In genomic region chr8:107108978-107109720, GRCm38 (mm10) we compare ENCODE assay signal across 15 mouse cellular contexts. TPM values are rescaled to one million over a fixed set of nuclear protein-coding genes. Genes with fewer than 3 reads are reported as not detected.
DNase-seq lines count a peak whose midpoint lies in the region; ATAC-seq lines count a peak whose summit lies in the region.
"Had no signal": no experiment of that assay in that cellular context is flagged by ENCODE, and none has a peak within 500 bp of the region (broad histone marks: within the 10 kb centered on the region; RNA-seq: fewer than 3 reads in every experiment).

No protein-coding gene starts in this region.

- no peaks in the 10 kb centered on the region for H3K27me3 ChIP-seq in heart, embryonic 13.5 days (replicated peaks)
- no peaks in the 10 kb centered on the region for H3K27me3 ChIP-seq in midbrain, embryonic 10.5 days (ENCODE audit: low read depth, poor library complexity, severe bottlenecking)
- H3K27me3 ChIP-seq in midbrain, embryonic 13.5 days, result no peaks in the 10 kb centered on the region
- H3K27me3 ChIP-seq in embryonic facial prominence, embryonic 13.5 days, result no peaks in the 10 kb centered on the region
- H3K27me3 ChIP-seq: hindbrain, embryonic 12.5 days had no signal

- H3K27ac ChIP-seq in heart, embryonic 13.5 days (replicated peaks), result no peak overlapping the region
- peak overlapping the region; percentile 0; the same call in 1 of the 2 replicates for H3K27ac ChIP-seq in midbrain, embryonic 10.5 days (replicated peaks)
- H3K27ac ChIP-seq in midbrain, embryonic 13.5 days, result no peak overlapping the region
- 0 out of 2 replicates have a peak overlapping the region, but pooled peaks have one; percentile 44 for H3K27ac ChIP-seq in embryonic facial prominence, embryonic 13.5 days
- H3K27ac ChIP-seq: hindbrain, embryonic 12.5 days; left cerebral cortex, adult 2 months had no signal

- peak overlapping the region; percentile 23 for H3K4me3 ChIP-seq in heart, embryonic 13.5 days
- no peak overlapping the region for H3K4me3 ChIP-seq in midbrain, embryonic 10.5 days
- no peak overlapping the region for H3K4me3 ChIP-seq in midbrain, embryonic 13.5 days (replicated peaks)
- H3K4me3 ChIP-seq in embryonic facial prominence, embryonic 13.5 days, result peak overlapping the region; percentile 12; the same call in 1 of the 2 replicates
- H3K4me3 ChIP-seq: hindbrain, embryonic 12.5 days; left cerebral cortex, adult 2 months had no signal

- WGBS in heart, embryonic 13.5 days, result 65% methylated on average over 23 of the region's 23 CpGs
- 71% methylated on average over 23 of the region's 23 CpGs for WGBS in midbrain, embryonic 10.5 days
- WGBS in midbrain, embryonic 13.5 days, result 69% methylated on average over 23 of the region's 23 CpGs
- WGBS in embryonic facial prominence, embryonic 13.5 days, result 52% methylated on average over 23 of the region's 23 CpGs

- H3K4me2 ChIP-seq in heart, embryonic 13.5 days, result peak overlapping the region; percentile 44
- no peak overlapping the region; the same call in 1 of the 2 replicates for H3K4me2 ChIP-seq in midbrain, embryonic 13.5 days (replicated peaks)
- H3K4me2 ChIP-seq in embryonic facial prominence, embryonic 13.5 days, result peak overlapping the region; percentile 27
- H3K4me2 ChIP-seq: hindbrain, embryonic 12.5 days had no signal

- no peaks in the 10 kb centered on the region for H3K36me3 ChIP-seq in heart, embryonic 13.5 days
- no peaks in the 10 kb centered on the region for H3K36me3 ChIP-seq in midbrain, embryonic 10.5 days
- H3K36me3 ChIP-seq in midbrain, embryonic 13.5 days, result no peaks in the 10 kb centered on the region
- H3K36me3 ChIP-seq in embryonic facial prominence, embryonic 13.5 days, result no peaks in the 10 kb centered on the region
- H3K36me3 ChIP-seq: hindbrain, embryonic 12.5 days had no signal

- peak overlapping the region; percentile 44; the same call in 1 of the 2 replicates for H3K9ac ChIP-seq in heart, embryonic 13.5 days
- H3K9ac ChIP-seq in midbrain, embryonic 13.5 days (replicated peaks), result no peak overlapping the region
- 0 out of 2 replicates have a peak overlapping the region, but pooled peaks have one; percentile 21 for H3K9ac ChIP-seq in embryonic facial prominence, embryonic 13.5 days
- H3K9ac ChIP-seq: hindbrain, embryonic 12.5 days had no signal

- no peak for ATAC-seq in heart, embryonic 13.5 days (ENCODE audit: extremely low read depth, insufficient number of reproducible peaks, low FRiP score, low TSS enrichment)
- no peak for ATAC-seq in midbrain, embryonic 13.5 days
- ATAC-seq in embryonic facial prominence, embryonic 13.5 days (ENCODE audit: insufficient number of reproducible peaks, insufficient read depth, low FRiP score, low TSS enrichment, low read depth), result no peak
- ATAC-seq in megakaryocyte progenitor cell, adult 5-6 weeks (replicated peaks; ENCODE audit: poor library complexity), result no peak
- ATAC-seq: forebrain, embryonic 14.5 days had no signal

- no peak for DNase-seq in heart, adult 9 months (ENCODE audit: low spot score in 2 of 2)
- DNase-seq in midbrain, embryonic 10.5 days (ENCODE audit: low spot score), result no peak
- peak; percentile 23 for DNase-seq in lung, postnatal 10 days
- no peak for DNase-seq in cerebellum, postnatal 36 days
- DNase-seq: cerebellum, adult 2 months; thymus, postnatal 25 days had no signal

- H3K4me1 ChIP-seq in heart, embryonic 13.5 days, result peaks cover under 1% of the 10 kb centered on the region; the same call in 1 of the 2 replicates
- H3K4me1 ChIP-seq in midbrain, embryonic 10.5 days, result peaks cover 13% of the 10 kb centered on the region
- peaks cover 4% of the 10 kb centered on the region; the same call in 1 of the 2 replicates for H3K4me1 ChIP-seq in midbrain, embryonic 13.5 days (replicated peaks)
- H3K4me1 ChIP-seq in embryonic facial prominence, embryonic 13.5 days, result peaks cover 17% of the 10 kb centered on the region

- H3K9me3 ChIP-seq in heart, embryonic 13.5 days, result no peaks in the 10 kb centered on the region
- no peaks in the 10 kb centered on the region for H3K9me3 ChIP-seq in midbrain, embryonic 10.5 days (replicated peaks)
- H3K9me3 ChIP-seq in midbrain, embryonic 13.5 days, result no peaks in the 10 kb centered on the region
- H3K9me3 ChIP-seq in embryonic facial prominence, embryonic 13.5 days, result no peaks in the 10 kb centered on the region
- H3K9me3 ChIP-seq: hindbrain, embryonic 12.5 days had no signal

RNA-seq across cellular contexts. Expression of gene Terf2, which starts 12.8 kb away (rescaled TPM):
- 9.9 and 10.7 TPM in 2 replicates for polyA plus RNA-seq in heart, embryonic 13.5 days (2015; fragmentation: Nextera tagmentation; extraction: Ambion mirVana)
- 19.1 and 19.6 TPM in 2 replicates for polyA plus RNA-seq in midbrain, embryonic 10.5 days (2016; fragmentation: Nextera tagmentation; extraction: Ambion mirVana)
- polyA plus RNA-seq in midbrain, embryonic 13.5 days (2015; fragmentation: Nextera tagmentation; extraction: Ambion mirVana), result 26.9 and 29.3 TPM in 2 replicates
- 24.7 and 24.8 TPM in 2 replicates for polyA plus RNA-seq in embryonic facial prominence, embryonic 13.5 days (2015; fragmentation: Nextera tagmentation; extraction: Ambion mirVana)
- 32.1 and 36.6 TPM in 2 replicates for total RNA-seq in megakaryocyte progenitor cell, adult 5-6 weeks (2015)
- total RNA-seq in megakaryocyte progenitor cell, adult 5-6 weeks (2017), result 28.5 and 38.8 TPM in 2 replicates

RNA-seq across cellular contexts. Expression of gene Cyb5b, which starts 41.3 kb away (rescaled TPM):
- 58.9 and 60.2 TPM in 2 replicates for polyA plus RNA-seq in heart, embryonic 13.5 days (2015; fragmentation: Nextera tagmentation; extraction: Ambion mirVana)
- polyA plus RNA-seq in midbrain, embryonic 10.5 days (2016; fragmentation: Nextera tagmentation; extraction: Ambion mirVana), result 164 and 175 TPM in 2 replicates
- polyA plus RNA-seq in midbrain, embryonic 13.5 days (2015; fragmentation: Nextera tagmentation; extraction: Ambion mirVana), result 114 and 116 TPM in 2 replicates
- polyA plus RNA-seq in embryonic facial prominence, embryonic 13.5 days (2015; fragmentation: Nextera tagmentation; extraction: Ambion mirVana), result 78.5 and 83.4 TPM in 2 replicates
- 54.1 and 58.4 TPM in 2 replicates for total RNA-seq in megakaryocyte progenitor cell, adult 5-6 weeks (2015)
- 61.0 and 67.1 TPM in 2 replicates for total RNA-seq in megakaryocyte progenitor cell, adult 5-6 weeks (2017)

RNA-seq across cellular contexts. Expression of gene Tmed6, which starts 43.7 kb away (rescaled TPM):
- 0.41 TPM in 1 of 2 replicates, not detected in the other for polyA plus RNA-seq in heart, embryonic 13.5 days (2015; fragmentation: Nextera tagmentation; extraction: Ambion mirVana)
- not detected in 2 replicates for polyA plus RNA-seq in midbrain, embryonic 10.5 days (2016; fragmentation: Nextera tagmentation; extraction: Ambion mirVana)
- polyA plus RNA-seq in midbrain, embryonic 13.5 days (2015; fragmentation: Nextera tagmentation; extraction: Ambion mirVana), result not detected in 2 replicates
- polyA plus RNA-seq in embryonic facial prominence, embryonic 13.5 days (2015; fragmentation: Nextera tagmentation; extraction: Ambion mirVana), result not detected in 2 replicates
- total RNA-seq in megakaryocyte progenitor cell, adult 5-6 weeks (2015), result not detected in 2 replicates
- not detected in 2 replicates for total RNA-seq in megakaryocyte progenitor cell, adult 5-6 weeks (2017)
- total RNA-seq: adrenal gland, adult 18-20 months; left cerebral cortex, adult 2 months; monocyte, adult 5-6 weeks had no signal
- polyA plus RNA-seq: cerebellum, adult 2 months; forebrain, embryonic 14.5 days; hindbrain, embryonic 12.5 days had no signal

RNA-seq across cellular contexts. Expression of gene Nip7, which starts 52.5 kb away (rescaled TPM):
- polyA plus RNA-seq in heart, embryonic 13.5 days (2015; fragmentation: Nextera tagmentation; extraction: Ambion mirVana), result 51.7 and 59.1 TPM in 2 replicates
- 113 and 125 TPM in 2 replicates for polyA plus RNA-seq in midbrain, embryonic 10.5 days (2016; fragmentation: Nextera tagmentation; extraction: Ambion mirVana)
- 81.9 and 93.3 TPM in 2 replicates for polyA plus RNA-seq in midbrain, embryonic 13.5 days (2015; fragmentation: Nextera tagmentation; extraction: Ambion mirVana)
- polyA plus RNA-seq in embryonic facial prominence, embryonic 13.5 days (2015; fragmentation: Nextera tagmentation; extraction: Ambion mirVana), result 87.2 and 109 TPM in 2 replicates
- total RNA-seq in megakaryocyte progenitor cell, adult 5-6 weeks (2015), result 53.2 and 67.0 TPM in 2 replicates
- total RNA-seq in megakaryocyte progenitor cell, adult 5-6 weeks (2017), result 39.3 and 42.1 TPM in 2 replicates

RNA-seq across cellular contexts. Expression of gene Cog8, which starts 52.7 kb away (rescaled TPM):
- 24.8 and 25.9 TPM in 2 replicates for polyA plus RNA-seq in heart, embryonic 13.5 days (2015; fragmentation: Nextera tagmentation; extraction: Ambion mirVana)
- 38.2 and 40.8 TPM in 2 replicates for polyA plus RNA-seq in midbrain, embryonic 10.5 days (2016; fragmentation: Nextera tagmentation; extraction: Ambion mirVana)
- polyA plus RNA-seq in midbrain, embryonic 13.5 days (2015; fragmentation: Nextera tagmentation; extraction: Ambion mirVana), result 37.0 and 42.0 TPM in 2 replicates
- polyA plus RNA-seq in embryonic facial prominence, embryonic 13.5 days (2015; fragmentation: Nextera tagmentation; extraction: Ambion mirVana), result 39.9 and 40.4 TPM in 2 replicates
- total RNA-seq in megakaryocyte progenitor cell, adult 5-6 weeks (2015), result 13.2 and 18.1 TPM in 2 replicates
- total RNA-seq in megakaryocyte progenitor cell, adult 5-6 weeks (2017), result 22.8 and 25.6 TPM in 2 replicates

Comparison
In these comparisons a context has a peak if more than half of its experiments do, and no peak if none do; other contexts are left out.
1. H3K27ac ChIP-seq: peak in midbrain, embryonic 10.5 days (single experiment) and embryonic facial prominence, embryonic 13.5 days (single experiment); none in heart, embryonic 13.5 days (single experiment) and midbrain, embryonic 13.5 days (single experiment).
2. H3K4me3 ChIP-seq: peak in heart, embryonic 13.5 days (single experiment) and embryonic facial prominence, embryonic 13.5 days (single experiment); none in midbrain, embryonic 10.5 days (single experiment) and midbrain, embryonic 13.5 days (single experiment).